Mouse (Mus musculus): Measurements from ENCODE around the gene Mt1. TPM values are rescaled to one million over a fixed set of nuclear protein-coding genes. Genes with fewer than 3 reads are reported as not detected.
"Not testable (repeated sequence)": the region's sequence is repeated elsewhere in the genome, so short reads cannot be mapped to it uniquely, and the experiment has no call there.

Mt1 gene
- total RNA-seq (2021) = 100 to 1,000 TPM in 1 of 2 experiments, 10 to 100 TPM in 1; 22.5 to 181 TPM
- long read RNA-seq, experiment 1, transcript Mt1-201 (3 exons, 549 nt) = major isoform, 31 of 32 reads
- long read RNA-seq, experiment 1, partial matches to known transcripts = 0 of 32 reads
- long read RNA-seq, experiment 1, other reads (novel, unspliced or antisense) = 0 of 32 reads
- long read RNA-seq, experiment 2, transcript Mt1-201 (3 exons, 549 nt) = major isoform, 25 of 25 reads
- long read RNA-seq, experiment 2, partial matches to known transcripts = 0 of 25 reads
- long read RNA-seq, experiment 2, other reads (novel, unspliced or antisense) = 0 of 25 reads

DNA sequence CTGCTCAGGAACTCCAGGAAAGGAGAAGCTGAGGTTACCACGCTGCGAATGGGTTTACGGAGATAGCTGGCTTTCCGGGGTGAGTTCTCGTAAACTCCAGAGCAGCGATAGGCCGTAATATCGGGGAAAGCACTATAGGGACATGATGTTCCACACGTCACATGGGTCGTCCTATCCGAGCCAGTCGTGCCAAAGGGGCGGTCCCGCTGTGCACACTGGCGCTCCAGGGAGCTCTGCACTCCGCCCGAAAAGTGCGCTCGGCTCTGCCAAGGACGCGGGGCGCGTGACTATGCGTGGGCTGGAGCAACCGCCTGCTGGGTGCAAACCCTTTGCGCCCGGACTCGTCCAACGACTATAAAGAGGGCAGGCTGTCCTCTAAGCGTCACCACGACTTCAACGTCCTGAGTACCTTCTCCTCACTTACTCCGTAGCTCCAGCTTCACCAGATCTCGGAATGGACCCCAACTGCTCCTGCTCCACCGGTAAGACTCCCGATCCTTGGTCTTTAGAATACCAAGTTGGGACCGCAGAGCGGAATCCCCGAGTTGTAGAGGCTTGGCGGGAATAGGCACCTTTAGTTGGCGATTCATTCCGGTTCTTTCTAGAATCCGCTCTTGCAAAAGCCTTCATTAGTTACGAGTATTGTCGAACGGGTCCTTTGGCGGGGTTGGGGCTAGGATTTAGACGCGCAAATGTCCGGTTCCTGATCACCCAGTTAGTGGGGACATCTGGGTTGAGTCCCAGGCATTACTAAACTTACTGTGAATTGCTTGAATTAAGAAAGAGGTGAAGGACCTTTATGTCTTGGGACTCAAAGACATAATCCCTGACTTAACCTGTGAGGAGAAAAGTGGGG is at the start of gene Mt1:
TSS of gene Mt1 (plus strand) at position 226 of the 856 bp plus-strand sequence.
- peak; percentile 94 for DNase-seq (ENCODE audit: low spot score)

DNA sequence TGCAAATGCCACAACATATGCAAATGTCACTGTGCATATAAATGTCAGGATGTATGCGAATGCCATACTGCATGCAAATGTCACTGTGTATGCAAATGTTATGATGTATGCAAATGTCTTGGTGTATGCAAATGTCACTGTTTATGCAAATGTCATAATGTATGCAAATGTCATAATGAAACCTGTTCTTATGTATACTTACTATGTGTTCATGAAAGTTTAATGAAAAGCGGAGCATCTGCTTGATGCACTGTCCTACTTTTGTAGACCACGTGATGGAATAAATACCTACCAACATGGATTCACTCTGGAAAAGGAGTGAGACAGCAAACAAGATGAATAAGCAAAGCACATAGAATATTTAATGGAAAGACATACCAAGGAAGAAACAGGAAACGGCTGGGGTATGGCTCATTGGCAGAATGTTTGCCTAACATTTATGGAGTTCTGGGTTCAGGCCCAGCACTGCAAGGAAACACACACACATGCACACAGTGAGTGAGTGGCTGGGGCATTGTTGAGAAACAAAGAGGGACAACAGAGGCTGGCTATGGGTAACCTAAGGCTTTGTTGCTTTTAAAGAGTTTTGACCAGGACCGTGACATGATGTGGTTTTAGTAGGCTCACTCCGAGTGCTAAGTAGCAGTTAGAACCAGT is 49.6 kb upstream of the Mt1 start:
- DNase-seq (ENCODE audit: low spot score) = no peak

DNA sequence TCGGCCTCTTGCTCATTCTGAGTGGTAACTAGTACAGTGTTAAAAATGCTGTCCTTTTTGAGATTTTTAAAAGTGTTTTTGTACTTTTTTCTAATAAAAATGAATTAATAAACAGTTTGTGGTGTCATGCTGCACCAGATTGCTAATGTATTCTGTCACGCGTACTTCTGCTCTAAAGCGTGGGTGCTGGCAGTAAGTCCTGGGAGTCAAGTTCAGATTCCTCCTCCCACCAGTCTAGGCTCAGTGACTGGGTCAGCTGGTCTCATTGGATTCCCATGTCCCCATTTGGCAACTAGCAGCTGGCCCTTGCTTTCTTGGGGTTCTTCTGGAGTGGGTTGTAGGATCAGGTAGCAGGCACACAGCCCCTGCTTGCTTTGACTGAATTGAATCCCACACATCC is 48.8 kb upstream of the Mt1 start:
- no peak for DNase-seq (ENCODE audit: low spot score)

DNA sequence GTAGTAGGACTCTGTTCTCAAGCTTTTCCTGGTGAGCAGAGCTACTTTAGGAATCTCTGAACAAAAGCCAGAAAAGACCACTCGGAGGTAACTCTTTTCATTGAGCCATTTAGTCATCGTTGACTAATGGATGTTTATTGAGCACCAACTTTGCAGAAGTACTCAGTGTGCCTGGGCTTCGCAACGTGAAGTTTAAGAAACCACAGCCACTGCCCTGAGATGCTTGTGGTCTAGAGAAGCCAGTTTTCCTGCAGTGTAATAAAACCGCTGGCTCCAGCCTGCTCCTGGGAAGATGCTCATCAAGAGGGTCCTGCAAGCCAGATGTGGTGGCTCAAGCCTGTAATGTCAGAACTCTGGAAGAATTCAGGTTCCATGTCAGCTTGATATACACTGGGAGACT is 46.8 kb upstream of the Mt1 start:
- DNase-seq (ENCODE audit: low spot score) = no peak

DNA sequence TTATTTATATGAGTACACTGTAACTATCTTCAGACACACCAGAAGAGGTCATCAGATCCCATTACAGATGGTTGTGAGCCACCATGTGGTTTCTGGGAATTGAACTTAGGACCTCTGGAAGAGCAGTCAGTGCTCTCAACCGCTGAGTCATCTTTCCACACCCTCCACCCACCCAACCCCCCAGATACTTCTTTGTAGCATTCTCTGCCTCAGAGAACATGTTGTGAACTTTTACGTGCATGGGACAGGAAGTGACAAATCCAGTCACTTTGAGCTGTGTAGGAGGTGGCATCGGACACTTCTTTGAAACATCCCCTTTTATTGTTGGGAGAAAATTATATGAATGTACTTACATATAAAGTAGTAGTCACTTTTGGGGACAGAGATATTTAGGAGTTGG is 44.3 kb upstream of the Mt1 start:
- not testable (repeated sequence) for DNase-seq (ENCODE audit: low spot score)

DNA sequence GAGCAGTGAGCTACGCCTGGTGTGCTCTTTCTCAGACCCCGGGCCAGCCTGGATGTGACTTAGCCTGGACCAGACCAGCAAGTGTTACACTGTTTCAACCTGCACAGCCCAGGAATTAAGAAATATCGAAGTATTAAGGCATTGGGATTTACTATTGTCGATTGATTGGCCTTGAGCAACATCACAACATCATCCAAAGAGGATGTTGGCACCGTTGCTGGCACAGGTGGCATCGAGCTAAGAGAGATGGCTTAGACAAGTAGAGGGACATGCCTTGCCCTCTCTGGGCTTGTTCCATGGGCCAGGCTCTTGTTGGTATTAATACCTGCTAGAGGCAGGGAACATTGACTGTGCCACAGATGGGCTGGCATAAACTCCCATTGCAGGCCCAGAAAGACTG is 43.3 kb upstream of the Mt1 start:
- DNase-seq (ENCODE audit: low spot score) = no peak

DNA sequence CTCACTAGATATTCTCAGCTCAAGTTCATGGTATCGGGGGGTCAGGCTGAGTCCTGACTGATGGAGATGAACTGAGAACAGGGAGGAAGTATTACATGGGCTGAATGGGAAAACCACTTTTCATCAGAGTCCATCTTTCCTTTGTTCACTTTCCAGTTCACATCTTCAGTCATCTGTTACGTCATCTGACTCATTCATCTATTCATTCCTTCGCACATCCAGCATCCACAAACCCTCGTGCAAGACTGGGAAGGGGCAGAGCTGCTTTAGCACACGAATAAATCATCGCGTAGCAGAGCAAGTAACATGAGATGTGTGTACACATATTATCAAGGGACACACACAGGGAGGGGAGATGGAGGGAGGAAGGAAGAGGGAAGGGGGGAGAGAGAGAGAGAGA is 42.7 kb upstream of the Mt1 start:
- no peak for DNase-seq (ENCODE audit: low spot score)

DNA sequence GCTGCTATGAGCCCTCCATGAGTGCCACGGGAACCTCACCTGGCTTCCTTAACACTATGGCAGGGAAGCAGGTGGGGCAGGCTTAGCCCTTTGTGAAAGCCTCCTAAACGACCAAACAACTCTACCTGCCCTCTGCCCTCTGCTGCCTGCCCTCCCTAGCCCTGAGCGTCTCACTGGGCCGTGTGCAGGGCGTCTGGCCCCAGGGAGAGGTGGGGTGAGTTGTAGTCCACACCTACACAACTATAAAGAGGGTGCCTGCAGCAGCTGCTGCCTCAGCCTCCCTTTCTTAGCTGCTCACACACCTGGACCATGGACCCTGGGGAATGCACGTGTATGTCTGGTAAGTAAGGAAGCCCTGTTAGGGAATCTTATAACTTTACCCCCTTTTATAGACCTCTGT is 41.9 kb upstream of the Mt1 start, which contains the start of gene Mt4:
TSS of gene Mt4 (plus strand) at position 265 of the 400 bp plus-strand sequence.
- DNase-seq (ENCODE audit: low spot score) = no peak

DNA sequence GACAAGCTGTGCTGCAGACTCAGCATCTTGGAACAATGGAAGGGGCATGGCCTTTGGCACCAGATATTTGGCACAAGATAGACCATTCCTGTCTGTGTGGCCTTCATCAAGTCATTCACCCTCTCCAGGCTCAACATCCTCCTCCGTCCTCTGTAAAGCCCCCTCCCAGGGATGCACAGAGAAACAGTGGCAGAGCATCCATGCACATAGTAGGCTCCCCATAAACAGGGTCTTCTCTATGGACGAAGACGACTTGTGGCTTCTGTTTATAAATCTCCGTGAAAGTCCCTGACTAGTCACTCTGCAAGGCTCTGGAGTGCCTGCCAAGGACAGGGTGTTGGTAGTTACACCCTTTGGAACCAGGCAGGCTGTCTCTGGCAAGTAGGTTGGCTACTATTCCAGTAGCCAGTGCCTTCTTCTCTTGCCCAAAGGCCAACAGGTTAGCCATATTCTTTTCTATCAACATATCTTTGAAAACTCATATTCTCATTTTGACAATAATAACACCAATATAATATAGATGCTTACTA is 38.6 kb upstream of the Mt1 start:
- peak; percentile 19 for DNase-seq (ENCODE audit: low spot score)

DNA sequence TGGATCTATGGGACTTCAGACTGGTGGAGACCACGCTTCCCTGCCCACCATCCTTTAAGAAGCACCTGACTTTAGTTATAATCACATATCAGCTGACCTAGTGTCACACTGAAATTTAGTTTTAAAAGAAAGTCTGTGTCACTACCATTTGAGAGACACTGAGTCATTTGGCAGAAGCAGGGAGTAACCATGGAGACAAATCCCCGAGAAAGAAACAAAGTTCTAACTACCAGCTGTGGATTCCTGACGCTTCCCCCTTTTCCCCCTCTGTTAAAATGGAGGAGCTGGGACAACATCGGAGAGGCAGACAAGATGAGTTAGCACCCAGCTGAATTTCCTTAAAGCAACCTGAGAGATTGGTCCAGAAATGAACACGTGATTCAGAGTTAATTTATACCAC is 30.6 kb upstream of the Mt1 start:
- no peak for DNase-seq (ENCODE audit: low spot score)

DNA sequence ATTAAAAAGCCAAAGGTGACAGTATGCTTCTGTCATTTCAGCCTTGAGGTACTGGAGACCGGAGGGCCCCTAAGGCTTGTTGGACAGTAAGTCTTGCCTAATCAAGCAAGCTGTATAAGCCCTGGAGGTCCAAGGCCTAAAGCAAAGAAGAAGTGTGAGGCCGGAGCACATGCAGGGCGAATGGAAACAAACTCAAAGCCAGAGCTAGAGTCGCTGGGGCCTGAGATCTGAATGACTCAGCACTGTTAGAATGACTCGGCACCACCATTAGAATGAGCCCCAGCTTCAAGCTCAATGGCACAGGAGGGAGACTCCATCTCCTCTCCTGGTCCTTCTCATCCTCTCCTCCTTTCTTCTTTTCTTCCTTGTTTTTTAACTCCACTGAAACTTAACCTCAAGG is 28.0 kb upstream of the Mt1 start:
- no peak for DNase-seq (ENCODE audit: low spot score)

DNA sequence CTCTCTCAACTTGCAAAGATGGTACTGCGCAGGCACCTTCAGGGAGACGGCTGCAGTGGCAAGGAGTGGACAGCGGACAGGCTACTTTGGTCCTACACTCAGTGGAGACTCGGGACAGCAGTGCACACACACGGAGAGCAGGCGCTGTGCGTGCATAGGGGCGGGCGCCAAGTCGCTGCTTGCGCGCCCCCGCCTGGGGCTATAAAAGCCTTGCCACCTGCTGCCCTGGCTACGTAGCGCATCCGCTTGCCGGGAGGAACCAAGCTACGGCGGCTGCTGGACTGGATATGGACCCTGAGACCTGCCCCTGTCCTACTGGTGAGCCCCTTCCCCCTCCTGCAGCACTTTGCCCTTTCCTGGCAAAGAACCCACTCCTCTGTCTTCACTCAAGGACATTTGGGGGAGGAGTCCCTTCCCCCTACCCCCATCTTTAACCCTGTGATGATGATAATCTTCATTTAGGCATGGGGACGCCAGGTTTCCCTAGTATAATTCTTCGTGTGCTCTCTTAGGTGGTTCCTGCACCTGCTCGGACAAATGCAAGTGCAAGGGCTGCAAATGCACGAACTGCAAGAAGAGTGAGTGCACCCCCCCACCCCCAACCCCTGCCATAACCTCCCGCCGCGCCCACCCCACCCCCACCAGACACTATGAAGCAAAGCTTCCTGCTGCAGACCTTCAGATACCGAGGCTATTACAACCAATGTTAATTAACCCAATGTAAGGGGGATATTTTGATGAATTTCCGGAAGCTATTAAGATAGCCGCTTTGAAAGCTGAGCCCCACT is 26.2 kb upstream of the Mt1 start, which contains the start of gene Mt3:
TSS of gene Mt3 (plus strand) at position 95 of the 788 bp plus-strand sequence.
- DNase-seq (ENCODE audit: low spot score) = peak; percentile 42

DNA sequence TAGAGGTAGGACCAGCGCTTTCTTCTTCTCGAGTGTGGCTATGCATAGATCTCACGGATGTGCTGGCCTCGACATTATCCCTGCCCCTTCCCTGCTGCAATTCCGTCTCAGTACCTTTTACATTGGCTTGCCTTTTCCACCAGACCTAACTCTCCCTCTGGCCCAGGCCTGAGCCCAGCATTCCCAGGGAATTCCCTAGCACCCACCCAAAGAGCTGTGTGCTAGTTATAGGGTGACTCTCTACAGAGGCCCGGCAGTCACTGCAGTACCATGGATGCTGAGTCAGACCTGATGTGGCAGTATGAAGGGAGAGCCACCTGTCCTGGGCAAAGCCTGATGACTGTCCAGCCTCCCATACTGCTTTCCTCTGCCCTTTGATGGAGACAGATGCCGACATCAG is 25.4 kb upstream of the Mt1 start:
- DNase-seq (ENCODE audit: low spot score) = no peak

DNA sequence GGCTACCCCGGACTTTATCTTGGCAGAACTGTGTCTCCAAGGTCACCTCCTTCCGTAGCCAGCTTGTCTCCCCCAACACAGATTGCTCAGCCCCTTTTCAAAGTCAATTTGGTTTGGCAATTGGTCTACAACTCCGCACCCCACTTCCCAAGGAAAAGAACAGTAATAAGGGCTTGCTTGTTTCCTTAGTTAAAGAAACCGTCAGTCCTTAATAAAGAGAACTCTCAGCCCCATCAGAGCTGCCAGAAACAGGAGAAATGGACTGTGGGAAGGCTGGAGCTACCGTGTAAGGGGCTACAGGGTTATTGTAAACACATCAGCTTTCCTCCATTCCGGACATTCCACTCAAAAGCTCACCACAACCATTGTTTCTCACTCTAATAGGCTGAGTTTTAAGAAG is 24.3 kb upstream of the Mt1 start:
- DNase-seq (ENCODE audit: low spot score) = no peak

DNA sequence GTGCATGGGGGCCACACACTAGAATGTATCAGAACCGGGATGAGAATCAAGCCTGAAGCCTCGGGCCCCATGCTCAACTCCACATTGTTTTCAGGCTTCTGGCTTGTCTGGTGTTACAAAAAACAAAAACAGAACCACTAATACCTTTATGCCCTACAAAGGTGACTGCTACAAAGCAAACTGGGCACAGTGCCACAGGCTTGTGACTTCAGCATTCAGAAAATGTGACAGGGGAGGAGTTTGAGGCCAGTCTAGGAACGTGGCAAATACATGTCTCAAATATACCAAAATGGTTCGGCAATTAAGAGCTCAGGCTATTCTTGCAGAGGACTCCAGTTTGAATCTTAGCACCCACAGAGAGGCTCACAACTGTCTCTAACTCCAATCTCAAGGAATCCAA is 22.8 kb upstream of the Mt1 start:
- no peak for DNase-seq (ENCODE audit: low spot score)

DNA sequence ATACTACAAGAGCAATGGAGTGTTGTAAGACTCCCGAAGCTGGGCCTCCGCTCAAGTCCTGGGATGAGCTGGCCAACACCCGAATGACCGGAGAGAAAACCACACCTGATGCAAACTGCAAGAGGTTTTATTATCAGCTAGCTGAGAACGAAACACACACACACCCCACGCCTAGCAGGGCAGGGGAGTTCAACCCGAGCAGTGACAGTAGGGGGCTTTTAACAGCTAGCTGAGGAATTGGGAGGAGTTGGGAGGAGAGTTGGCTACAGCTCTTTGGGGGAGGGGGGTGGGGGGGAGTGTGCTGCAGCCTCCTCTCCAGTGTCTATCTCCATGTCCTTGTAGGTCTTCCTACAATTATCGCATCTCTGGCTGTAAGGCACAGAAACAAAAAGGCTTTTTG is 13.1 kb upstream of the Mt1 start:
- not testable (repeated sequence) for DNase-seq (ENCODE audit: low spot score)

DNA sequence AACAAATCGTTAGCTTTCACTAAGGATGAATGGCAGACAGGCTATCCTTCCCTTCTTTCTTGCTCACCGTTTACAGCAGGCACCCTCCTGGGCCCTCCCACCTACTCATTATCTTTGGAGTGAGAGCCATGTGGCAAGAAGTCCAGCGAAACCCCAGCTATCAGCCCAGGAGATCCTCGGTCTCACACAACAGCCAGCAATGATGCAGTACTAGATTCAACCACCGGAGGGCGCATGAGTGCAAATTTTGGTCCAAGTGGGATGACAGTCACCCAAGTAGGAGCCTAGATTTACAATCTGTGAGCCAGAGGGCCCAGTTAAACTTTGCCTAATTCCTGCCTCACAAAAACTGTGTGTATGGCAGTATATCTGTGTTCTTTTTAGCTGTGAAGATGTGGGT is 11.6 kb upstream of the Mt1 start:
- DNase-seq (ENCODE audit: low spot score) = peak; percentile 92

DNA sequence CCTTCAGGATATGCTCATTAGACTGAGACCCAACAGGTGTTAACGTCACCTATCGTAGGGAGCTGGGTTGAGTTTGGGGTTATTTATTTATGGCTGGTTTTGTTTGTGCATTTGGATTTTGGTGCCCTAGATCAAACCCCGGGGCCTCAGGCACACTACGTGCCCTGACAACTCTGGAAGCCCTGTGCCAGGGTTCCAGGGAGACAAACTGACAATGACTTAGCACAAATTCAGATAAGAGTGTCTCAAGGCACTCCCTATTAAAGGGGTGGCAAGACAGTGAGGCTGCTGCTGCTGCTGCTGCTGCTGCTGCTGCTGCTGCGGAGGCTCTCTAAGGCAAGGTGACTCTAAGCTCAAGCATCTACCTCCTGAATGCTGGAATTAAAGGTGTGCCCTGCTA is 9.3 kb upstream of the Mt1 start:
- DNase-seq (ENCODE audit: low spot score) = no peak

DNA sequence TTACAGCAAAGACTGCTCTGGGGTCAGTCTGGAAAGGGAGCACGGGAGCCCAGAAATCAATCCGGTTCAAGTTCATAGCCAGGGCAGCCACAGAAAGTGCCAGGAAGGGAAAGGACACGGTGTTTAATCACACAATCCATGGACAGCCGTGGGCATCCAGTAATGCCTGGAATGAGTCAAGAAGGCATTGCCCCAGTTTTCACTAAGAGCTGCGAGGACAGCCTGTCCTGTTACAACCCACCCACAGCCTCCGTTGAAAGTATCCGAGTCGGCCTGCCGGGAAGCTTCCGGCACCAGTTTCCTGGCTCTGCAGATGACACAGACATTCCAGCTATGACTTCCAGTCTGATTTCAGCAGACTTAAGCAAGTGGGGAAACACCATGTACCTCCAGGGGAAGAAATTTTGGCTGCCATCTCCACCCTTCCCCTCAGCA is 7.5 kb upstream of the Mt1 start:
- DNase-seq (ENCODE audit: low spot score) = peak; percentile 79

DNA sequence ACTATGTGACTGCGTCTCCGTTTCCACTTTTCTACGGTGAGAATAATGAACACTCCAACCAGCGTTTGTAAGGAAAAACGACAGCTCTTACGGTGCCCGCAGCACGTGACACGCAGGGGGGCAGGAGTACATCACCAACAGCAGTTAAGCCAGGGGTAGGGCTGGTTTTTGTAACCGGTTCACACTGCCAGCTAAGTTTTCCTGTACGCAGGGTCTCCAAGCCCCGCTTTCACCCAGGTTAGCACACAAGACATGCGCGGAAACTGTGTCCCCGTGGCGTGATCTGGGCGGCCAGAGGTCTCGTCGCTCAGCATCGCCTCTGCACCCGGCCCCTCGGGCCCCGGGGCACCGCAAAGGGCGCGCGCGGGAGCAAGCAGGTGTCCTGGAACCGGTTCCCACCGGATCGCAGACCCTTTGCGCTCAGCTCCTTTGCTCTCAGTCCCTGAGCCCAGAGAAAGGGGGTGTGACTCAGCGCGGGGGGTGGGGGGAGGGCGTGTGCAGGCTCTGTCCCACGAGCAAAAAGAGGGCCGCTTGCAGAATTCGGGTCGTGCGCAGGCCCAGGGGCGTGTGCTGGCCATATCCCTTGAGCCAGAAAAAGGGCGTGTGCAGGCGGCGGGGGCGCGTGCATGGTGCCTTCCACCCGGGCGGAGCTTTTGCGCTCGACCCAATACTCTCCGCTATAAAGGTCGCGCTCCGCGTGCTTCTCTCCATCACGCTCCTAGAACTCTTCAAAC is 6.6 kb upstream of the Mt1 start, which contains the start of gene Mt2:
TSS of gene Mt2 (plus strand) at position 590 of the 734 bp plus-strand sequence.
- peak; percentile 81 for DNase-seq (ENCODE audit: low spot score)

All from gastrocnemius, adult 18-20 months (tissue).